Mouse (Mus musculus) spleen, postnatal 36 days (tissue): ENCODE results near the gene Slamf1.

Source experiments
- DNase-seq, 2 experiments: peaks; one replicate each; pipeline ENCODE4 v3.0.0; 2022; ENCODE audit warnings: low spot score in 2 of 2, mixed read lengths in 1 of 2

Gene Slamf1

DNA sequence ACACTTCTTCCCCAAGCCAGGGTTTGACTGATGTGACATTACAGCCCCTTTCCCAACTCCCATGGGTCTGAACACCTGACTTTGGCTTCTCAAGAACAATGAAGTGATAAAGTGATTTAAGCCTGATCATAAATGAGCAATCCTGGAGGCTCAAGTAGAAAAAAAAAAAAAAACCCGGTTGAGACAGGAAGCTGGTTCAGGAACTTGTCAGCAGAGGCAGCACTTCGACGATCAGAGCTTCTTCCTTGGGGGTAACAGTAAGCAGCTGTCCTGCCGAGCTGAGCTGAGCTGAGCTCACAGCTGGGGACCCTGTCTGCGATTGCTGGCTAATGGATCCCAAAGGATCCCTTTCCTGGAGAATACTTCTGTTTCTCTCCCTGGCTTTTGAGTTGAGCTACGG is at the start of gene Slamf1:
Slamf1 (plus strand) TSS at position 230 of the 400 bp plus-strand sequence.
- DNase-seq = peak; percentile 62 to 63

DNA sequence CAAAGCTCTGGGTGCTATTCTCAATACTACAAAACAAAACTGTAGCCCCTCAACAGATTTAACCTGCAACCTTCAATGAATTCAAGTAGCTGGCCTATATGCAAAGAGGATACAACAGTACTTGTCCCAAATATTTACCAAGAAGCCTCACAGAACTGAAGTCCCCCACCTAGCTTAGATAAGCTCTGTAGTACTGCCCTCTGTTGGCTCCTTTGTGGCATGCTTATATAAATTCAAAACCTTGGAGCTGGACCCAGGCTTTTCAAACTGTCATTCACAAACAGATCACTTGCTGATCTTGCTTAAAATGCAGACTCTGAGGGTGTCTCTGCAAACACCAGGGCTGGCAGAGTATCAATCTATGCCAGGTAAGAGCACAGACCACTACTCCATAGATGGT is 35.7 kb upstream of the Slamf1 start:
- DNase-seq = no peak

DNA sequence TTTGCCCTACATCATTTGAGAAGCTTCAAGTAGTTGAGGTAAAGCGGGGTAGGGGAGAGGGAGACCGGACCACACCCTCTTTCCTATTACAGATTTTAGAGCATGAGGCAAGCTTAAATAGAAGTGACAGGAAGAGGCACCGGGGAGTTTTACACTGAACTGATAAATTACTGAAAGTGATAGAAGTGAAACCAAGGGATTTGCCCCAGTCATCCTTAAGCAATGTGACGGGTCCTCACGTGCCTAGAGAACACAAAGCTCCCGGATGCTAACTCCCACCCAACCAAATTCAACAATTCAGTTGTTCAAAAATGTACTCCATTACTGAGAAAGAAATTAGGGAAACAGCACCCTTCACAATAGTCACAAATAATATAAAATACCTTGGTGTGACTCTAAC is 32.0 kb upstream of the Slamf1 start:
- DNase-seq = peak in 1 of 2 experiments; percentile 31

DNA sequence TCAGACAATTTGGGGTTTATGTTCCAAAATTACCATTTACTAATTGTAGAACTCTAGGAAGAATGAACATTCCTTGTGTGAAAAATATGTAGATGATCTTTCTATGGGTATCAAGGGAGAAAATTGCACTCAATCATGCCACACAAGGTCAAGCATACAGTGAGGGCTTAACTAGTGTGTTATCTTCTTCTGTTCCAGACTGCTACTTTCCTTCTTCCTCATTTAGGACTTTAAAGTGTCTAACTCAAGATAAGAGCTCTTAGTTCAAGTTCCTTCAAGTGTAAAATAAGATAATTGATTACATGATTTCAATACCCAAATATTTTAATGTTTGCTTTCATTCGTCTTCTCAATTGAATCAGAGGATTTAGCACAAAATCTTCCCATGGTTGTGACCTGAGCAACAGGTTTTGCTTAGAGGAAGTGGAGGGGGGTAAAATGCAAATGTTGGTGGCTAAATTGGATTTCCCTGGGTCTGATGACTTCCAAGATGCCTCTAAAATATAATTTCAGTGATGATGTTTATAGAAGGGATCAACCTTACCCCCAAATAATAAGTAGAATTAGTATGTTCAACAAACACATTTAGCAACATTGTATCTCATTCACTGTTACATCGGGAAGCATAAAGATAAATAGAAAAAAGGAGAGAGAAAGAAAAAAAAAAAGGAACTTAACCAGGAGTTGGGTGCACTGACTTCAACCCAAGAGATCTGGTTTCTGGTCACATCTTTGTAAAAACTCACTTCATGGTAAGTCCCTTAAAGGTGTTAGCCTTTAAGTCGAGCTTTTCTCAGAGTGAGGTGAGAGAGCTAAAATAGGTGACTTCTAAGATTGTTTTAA is 18.6 kb upstream of the Slamf1 start:
- peak; percentile 22 to 36 for DNase-seq

DNA sequence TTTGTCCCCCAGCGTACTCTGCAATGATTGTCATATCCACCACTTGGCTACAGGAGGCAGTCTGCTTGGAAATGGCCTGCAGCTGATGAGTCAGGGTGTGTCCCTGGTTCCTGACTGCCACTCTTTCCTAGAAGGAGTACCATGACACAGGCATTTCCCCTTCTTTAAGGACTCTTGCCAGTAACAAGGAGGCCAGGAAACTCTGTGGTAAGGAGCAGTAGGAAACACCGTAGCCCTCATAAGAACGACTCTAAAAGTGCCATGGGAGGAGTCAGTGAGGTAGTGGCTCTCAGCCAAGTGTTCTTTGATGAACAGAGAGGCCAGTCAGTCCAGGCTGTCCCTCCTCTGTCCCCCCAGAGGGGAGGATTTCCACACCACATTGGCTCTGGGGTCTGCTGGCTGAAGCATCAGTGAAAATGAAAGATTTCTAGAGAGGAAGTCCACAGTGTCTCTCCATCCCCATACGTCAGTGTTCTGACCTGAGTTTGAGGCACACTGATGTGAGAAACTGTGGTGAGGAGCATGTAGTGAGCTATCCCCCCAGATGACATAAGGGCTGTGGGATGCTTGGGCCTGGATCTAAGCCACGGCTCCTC is 5.0 kb upstream of the Slamf1 start:
- DNase-seq = no peak

DNA sequence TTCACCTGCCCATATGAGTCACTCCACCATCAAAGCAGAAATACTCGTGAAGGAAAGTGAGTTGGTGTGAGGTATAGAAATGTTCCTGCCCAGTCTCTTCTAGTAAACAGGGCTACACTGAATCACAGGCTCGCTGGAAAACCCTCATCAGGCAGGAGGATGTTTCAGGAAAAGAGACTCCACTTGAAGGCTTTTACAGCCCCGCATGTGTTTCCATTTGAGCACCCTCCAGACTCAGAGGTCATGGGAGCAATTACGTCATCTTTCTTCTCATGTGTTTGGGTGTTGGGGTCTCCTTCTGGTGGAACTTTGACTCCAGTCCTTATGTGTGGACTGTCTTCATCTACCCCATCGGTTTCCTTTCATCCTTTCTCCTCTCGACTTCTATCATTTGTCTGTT is 4.1 kb downstream of the Slamf1 start:
- no peak for DNase-seq

DNA sequence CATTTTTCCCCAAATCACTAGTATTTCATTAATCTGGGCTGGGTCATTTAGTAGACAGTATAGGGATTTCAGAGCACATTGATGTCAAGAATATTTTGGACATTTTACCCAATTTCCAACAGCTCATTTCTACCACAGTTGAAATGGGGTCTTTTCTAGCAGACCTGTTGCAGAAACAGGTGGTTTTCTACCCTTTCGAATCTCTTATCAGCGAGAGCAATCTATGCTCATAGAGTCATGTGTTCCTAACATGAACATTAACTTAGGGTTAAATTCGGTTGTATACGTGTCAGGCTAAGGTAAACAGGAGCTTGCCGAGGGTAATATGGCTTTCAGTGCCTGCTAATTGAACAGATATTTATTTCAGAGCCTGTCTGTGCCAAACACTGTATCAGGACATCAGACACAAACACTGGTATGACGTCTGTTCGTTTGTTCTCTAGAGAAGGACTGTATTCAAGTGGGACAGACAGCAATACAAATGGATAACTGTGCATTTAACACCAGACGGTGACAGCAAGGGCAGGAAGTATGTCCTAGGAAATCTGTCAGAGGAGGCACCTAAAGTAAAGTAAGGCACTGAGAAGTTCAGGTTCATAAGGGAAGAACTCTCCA is 5.3 kb downstream of the Slamf1 start:
- DNase-seq = no peak

DNA sequence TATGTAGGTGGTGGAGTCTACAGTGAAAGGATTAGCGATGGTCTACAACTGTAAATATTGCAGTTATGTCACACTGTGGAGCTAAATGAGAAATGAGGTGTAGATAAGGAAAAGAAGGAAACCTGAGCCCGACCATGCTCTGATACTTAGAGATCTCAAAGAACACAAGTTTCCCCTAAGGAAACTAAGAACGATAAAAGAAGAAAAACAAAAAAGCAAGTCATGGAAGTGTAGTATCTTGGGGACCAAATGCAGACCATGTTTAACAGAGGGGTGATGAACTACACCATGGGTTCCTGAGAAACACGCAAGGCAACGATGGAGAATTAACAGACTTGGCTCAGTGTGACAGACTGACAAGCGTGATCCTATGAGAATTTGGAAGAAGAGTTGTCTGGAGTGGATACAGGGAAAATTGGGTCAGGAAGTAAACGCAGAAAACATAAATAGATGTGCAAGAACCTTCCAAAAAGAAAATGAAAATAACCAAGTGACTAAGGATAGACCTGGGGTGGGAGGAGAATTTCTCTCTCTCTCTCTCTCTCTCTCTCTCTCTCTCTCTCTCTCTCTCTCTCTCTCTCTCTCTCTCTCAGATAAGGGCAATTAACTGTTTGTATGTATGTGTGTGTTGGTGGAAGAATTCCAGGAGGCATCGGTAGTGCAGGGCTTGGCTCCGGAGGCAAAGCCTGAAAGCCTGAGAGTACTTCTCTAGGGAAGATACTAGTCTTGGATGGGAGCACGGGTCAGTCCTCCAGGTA is 6.5 kb downstream of the Slamf1 start:
- no peak for DNase-seq

DNA sequence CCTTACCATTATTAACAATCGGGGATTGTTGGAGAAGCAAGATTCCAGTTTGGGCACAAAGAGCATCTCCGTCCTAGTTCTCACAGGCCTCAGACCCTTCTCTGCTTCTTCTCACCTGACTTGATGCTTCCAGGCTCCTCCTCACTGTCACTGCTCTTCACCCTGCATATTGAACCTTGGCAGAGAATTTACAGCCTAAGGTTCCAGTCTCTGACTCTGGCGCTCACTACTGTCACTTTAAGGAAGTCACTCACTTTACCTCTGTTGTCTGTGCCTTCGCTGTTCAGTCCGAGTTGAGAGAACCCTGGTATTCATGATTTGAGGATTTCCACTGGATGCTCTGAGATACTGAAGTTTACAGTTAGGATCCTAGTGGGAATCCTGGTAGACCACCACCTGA is 7.3 kb downstream of the Slamf1 start:
- no peak for DNase-seq

DNA sequence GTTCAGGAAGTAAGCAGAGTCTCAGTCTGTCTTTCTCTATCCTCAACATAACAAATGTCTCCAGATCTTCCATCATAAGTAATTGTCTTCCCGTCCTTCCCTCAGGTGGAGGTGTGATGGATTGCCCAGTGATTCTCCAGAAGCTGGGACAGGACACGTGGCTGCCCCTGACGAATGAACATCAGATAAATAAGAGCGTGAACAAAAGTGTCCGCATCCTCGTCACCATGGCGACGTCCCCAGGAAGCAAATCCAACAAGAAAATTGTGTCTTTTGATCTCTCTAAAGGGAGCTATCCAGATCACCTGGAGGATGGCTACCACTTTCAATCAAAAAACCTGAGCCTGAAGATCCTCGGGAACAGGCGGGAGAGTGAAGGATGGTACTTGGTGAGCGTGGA is 7.8 kb downstream of the Slamf1 start:
- no peak for DNase-seq

DNA sequence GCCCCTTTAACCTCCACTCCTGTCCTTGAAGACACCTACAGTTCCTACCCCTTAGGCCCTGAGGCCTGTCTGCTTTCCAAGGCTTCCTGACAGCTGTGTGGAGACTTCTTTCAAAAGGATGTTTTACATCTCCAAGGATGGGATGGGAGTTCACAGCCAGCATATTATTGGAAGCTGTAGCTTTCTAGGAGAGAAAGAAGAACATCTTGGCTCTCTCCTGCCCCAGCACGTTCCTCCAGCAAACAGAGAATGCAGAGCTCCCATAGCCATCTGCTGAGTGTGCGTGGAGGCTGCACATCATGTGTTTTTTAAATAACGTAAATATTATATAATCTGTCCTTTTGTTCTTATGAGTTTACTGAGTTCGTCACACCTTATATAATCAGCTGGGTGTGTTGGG is 8.9 kb downstream of the Slamf1 start:
- no peak for DNase-seq

DNA sequence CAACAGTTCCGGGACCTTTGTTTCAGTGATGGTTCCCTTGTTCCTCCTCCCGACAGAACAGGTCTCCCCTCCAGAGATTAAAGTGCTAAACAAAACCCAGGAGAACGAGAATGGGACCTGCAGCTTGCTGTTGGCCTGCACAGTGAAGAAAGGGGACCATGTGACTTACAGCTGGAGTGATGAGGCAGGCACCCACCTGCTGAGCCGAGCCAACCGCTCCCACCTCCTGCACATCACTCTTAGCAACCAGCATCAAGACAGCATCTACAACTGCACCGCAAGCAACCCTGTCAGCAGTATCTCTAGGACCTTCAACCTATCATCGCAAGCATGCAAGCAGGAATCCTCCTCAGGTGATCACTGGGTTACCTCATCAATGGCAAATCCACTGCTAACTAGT is 10.1 kb downstream of the Slamf1 start:
- no peak for DNase-seq

DNA sequence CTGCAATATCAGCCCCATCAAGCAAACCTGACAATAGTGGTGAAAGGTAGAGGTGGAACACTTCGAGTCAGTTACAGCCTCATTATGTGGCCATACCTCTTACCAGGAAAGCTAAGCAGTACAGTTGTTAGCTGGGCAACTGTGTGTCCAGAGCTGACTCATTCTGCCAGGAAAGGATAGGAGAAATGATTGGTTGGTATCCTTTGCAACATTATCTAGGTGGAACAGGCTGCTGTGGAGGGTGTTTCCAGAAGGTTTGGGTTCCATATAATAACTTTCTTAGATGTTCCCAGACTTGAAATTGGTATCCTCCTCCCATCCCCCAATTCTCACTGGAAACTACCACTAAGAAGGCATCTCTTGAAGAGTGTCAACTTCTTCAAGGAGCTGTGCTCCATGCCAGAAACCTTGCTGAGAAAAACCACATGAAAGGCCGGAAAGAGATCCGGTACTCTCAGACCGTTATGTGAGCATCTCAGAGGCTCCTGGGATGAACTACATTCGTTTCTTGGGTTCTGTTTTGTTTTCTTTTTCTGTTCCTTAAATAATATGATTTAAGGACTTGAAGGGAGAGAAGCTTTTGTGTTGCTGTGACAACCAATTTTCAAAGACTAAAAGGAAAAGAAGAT is 15.5 kb downstream of the Slamf1 start:
- peak in 1 of 2 experiments; percentile 10 for DNase-seq

DNA sequence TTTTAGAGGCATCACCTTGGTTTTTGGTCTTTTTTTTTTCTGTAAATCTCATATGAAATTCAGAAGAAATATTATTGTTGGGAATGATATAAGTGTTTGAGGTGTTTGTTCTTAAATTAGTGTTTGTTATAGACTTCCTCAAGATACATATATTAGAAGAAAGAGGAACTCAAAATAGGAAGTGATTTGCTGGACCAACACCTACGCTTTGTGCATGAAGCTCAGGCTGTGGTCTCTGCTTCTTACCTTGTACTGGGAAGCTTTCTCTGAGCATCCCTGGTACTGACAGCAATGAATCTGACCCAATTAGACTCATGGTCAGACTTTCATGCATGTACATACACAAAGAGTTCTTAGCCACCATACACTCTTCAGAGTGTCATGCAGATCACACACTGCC is 18.9 kb downstream of the Slamf1 start:
- peak; percentile 42 to 44 for DNase-seq

DNA sequence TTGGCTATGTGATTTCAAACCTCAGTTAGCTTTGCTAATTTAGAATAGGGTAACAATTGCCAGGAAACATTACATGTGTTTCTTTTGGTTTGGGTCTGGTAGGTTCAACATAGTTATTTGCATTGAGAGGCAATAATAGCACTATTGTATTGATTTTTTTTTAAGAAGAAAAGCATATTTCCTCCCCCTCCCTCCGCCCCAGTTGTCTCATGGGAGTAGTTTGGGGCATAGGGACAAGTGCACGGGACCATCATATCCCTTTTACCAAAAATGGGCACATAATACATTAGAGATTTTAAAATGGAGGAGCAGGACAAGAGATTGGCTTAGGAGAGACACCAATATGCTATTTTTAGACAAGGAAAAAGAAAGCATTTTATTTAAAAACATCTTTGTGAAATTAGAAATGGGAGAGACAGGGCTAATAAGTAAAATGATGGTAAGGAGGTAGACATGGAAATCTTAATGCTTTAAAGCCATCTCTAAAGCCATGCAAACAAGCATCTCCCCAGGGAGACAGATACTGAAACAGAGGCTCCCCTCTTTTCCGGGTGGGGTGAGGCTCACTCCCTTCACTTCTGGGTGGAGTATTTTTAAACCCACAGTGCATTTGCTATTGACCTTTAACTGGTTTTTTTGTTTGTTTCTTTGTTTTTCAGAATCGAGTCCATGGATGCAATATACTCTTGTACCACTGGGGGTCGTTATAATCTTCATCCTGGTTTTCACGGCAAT is 20.5 kb downstream of the Slamf1 start:
- peak; percentile 69 to 78 for DNase-seq

DNA sequence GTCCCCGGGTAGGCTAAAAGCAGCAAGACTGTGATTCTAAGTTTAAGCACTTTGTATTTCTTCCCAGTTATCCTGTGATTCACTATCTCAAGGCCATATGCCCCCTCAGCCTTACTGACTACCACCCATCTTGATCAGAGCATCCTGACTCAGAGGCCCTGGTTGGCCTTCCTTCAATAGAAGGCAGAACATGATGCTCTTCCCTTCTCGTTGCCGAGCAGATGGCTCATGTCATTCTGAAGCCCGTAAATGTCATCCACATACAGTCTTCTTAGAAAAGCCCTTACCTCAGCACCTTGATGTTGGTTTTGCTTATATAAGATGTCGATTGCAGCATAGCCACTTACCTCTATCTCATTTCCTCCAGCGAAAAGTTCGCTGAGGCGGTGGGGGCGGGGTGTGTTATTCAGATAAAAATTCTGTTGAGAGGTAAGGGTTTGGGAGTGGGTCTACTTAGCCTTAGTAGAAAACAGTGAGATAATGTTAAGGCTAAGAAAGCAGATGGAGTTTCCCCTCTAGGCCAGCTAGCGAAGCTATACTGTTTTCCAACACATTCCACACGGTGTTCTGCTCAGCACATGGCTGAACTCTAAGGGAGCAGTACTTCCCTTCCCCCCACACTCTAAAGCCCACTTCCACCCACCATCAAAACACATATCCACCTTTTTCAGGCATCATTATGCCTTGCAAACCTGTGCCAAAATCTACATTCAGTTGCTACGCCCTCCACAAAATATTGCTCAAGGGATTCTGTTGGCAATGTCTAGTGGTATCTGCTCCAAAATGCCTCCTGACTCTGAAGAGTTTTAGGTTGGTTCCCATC is 21.7 kb downstream of the Slamf1 start:
- DNase-seq = peak in 1 of 2 experiments; percentile 19

DNA sequence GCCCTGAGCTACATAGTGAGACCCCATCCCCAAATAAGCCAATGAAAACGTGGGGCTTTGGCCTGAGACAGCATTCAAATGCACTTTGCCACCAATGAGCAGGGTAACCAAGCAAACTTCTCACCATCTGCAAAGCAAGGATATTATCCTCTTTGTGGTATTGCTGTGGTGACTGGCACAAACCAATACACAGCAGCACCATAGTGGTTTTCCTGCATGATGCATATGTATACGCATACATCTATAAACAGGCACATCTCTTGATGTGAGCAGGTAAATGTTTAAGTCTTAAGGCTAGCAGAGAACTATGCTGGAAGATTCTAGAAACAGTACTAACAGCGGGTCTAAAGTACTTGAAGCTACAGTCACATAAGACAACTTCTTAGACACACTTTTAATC is 22.5 kb downstream of the Slamf1 start:
- no peak for DNase-seq

DNA sequence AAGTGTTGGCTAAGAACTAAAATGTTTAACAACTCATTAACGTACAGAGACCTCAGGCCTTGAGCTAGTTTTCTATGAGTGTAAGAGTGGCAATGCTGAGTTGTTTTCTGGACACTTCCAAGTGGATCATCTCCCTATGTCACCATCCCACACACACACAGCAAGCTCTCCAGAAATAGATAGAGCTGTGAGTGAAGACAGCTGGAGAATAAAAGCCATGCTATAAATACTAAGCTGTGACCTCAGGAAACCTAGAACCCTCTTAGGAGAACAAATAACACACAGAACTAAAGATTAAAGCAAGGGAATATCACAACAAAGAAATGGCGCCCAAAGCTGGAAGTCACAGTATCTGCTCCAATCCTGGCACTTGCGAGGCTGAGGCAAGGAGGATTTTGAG is 24.6 kb downstream of the Slamf1 start:
- no peak for DNase-seq

DNA sequence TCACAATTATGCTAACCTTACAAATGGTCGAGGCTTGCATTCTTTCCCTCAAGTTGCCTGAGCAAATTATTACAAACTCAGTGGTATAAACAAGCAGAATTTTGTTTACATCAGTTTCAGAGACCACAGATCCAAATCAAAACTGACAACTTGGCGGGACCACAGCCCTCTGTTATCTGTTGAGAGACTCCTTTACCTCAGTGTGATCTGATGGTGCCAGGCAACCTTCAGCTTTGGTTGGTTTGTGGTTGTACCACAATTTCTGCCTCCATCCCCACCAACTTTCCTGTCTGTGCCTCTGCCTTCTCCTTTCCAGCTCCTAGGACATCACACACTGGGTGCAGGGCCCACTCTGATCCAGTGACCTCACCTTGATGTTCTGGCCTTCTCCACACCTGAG is 29.3 kb downstream of the Slamf1 start:
- no peak for DNase-seq

DNA sequence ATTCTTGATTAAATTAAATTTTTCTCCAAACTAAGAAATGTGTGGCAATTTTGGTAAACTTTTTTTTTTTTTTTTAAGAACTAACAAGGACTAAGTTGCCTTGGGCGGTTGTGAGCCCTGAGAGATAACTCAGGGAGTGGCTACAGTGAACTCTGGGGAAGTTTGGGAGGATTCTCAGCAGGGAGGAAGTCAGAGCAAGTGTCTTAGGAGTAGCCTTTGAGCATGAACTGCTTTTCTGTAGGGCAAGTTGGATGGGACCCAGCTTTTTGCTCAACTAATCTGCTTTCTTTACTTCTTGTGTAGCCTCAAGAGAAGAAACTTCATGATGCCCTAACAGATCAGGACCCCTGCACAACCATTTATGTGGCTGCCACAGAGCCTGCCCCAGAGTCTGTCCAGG is 30.9 kb downstream of the Slamf1 start:
- no peak for DNase-seq
